Mouse (Mus musculus): ENCODE data around the gene Lum. TPM values are rescaled to one million over a fixed set of nuclear protein-coding genes. Genes with fewer than 3 reads are reported as not detected.

Lum gene
- polyA plus RNA-seq, 1 experiment from 2014 or later, result 27.7 TPM

DNA sequence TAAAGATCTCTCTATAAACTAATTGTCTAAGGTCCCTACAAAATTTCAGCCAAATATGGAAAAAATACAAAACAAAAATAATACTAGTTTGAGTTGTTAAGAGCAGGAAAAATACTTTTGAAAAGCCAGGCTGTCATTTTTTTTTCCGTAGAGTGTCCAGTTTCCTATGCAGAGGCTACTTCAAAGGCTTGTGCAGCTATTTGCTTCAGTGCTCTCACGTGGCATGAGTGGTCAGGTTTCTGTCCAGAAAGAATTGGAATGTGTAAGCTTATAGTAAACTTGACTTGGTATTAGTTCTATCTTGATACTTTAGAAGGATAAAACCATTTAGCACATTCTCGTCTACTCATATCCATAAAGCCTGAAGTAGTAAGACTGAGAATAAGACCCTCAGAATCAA is 26.8 kb downstream of the Lum start:
- no peak for ATAC-seq (ENCODE audit: low FRiP score)
- Histone ChIP-seq H3K4me2 (no peak overlapping the region), H3K36me3 (no peaks in the 10 kb centered on the region), H3K9ac (replicated peaks) (no peak overlapping the region), H3K4me1 (no peaks in the 10 kb centered on the region), H3K4me3 (replicated peaks) (no peak overlapping the region), H3K9me3 (replicated peaks) (no peaks in the 10 kb centered on the region), H3K27me3 (replicated peaks) (no peaks in the 10 kb centered on the region), H3K27ac (replicated peaks) (no peak overlapping the region)
- WGBS, result 82% methylated on average over 3 of the region's 3 CpGs

DNA sequence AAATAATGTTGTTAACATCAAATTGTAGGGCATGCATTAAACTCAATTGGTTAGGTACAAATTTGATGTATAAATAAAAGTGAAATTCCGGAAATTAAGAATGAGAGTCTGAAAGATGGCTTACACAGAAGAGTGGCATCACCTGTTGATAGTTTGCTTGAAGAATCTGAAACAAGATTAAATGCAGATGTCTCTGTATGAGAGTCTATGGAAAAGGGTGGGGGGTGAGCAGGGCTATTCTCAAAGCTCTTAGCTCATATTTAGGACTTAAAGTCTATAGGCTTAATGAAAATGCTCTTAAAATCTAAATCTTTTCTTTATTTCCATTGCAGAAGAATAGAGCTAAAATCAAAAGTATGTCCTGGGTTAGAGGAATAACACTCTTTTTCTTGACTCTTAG is 30.8 kb downstream of the Lum start:
- Histone ChIP-seq H3K9me3 (replicated peaks) (no peaks in the 10 kb centered on the region), H3K4me2 (no peak overlapping the region), H3K36me3 (no peaks in the 10 kb centered on the region), H3K9ac (replicated peaks) (no peak overlapping the region), H3K27me3 (replicated peaks) (no peaks in the 10 kb centered on the region), H3K27ac (replicated peaks) (no peak overlapping the region), H3K4me3 (replicated peaks) (no peak overlapping the region), H3K4me1 (no peaks in the 10 kb centered on the region)
- no peak for ATAC-seq (ENCODE audit: low FRiP score)
- WGBS, result 90% methylated on average over 1 of the region's 1 CpGs

DNA sequence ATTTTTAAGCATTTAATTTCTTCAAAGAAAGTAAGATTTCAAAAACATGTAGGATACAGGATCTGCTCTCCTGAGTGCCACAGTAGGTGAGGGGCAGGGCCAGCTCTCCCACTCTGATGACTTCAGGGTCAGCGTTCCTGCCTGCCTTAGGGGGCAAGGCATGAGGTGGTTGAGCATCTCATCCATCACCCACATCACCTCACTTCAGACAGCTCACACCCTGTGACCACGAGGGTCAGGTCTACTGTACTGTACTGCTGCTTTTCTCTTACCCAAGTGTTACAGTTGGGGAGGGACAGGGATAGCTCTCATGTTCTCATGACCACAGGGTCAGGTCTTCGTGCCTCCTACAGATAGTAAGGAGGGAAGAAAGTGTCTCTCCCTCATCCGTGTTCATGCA is 36.8 kb downstream of the Lum start:
- H3K9me3 ChIP-seq (replicated peaks), result no peaks in the 10 kb centered on the region
- no peak overlapping the region for H3K27ac ChIP-seq (replicated peaks)
- H3K36me3 ChIP-seq, result no peaks in the 10 kb centered on the region
- H3K27me3 ChIP-seq (replicated peaks), result no peaks in the 10 kb centered on the region
- WGBS, result 82% methylated on average over 4 of the region's 4 CpGs
- no peak overlapping the region for H3K4me2 ChIP-seq
- ATAC-seq (ENCODE audit: low FRiP score), result no peak
- H3K4me1 ChIP-seq, result no peaks in the 10 kb centered on the region
- H3K9ac ChIP-seq (replicated peaks), result no peak overlapping the region
- no peak overlapping the region for H3K4me3 ChIP-seq (replicated peaks)

DNA sequence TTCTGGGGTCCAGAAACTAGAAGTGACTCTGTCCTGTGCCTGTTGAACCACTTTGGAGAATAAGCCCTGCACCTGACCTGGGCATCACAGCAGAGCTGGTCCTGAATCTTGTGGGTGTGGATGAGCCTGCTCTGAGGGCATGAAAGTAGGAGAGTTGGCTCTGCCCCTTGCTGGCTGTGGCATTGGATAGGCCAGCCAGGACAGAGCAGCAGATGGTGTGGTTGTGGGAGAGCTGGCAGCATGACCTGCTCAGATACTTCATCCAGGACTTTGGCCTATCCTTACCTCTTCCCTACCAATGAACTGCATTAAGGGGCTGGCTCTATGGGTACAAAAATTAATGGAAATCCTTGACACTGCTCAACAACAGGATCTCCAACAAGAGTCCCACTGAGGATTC is 38.3 kb downstream of the Lum start:
- Histone ChIP-seq H3K4me3 (replicated peaks) (no peak overlapping the region), H3K36me3 (no peaks in the 10 kb centered on the region), H3K27me3 (replicated peaks) (no peaks in the 10 kb centered on the region), H3K4me1 (no peaks in the 10 kb centered on the region), H3K9ac (replicated peaks) (no peak overlapping the region), H3K27ac (replicated peaks) (no peak overlapping the region), H3K9me3 (replicated peaks) (no peaks in the 10 kb centered on the region), H3K4me2 (no peak overlapping the region)
- no peak for ATAC-seq (ENCODE audit: low FRiP score)

DNA sequence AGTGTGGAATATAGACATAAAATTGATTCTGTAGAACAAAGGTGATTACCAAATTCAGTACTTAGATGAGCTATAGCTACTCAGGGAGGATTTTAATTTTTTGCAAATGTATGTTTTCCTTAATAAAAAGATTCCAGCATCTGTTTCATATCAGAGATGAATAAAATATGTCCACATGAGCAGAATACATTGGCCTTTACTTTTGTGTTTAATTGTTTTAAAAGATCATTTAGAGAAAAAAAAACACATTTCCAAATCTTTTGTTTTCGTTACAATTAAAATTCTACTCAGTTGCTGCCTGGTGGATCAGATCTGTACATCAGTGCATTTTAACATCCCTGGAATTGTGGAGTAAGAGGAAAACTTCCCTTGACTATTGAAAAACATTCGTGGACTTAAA is 41.7 kb downstream of the Lum start, which contains the start of gene Kera:
Kera (plus strand) TSS at position 301 of the 400 bp plus-strand sequence.
- ATAC-seq (ENCODE audit: low FRiP score), result no peak
- no peaks in the 10 kb centered on the region for H3K36me3 ChIP-seq
- no peak within 1 kb of the TSS for H3K4me2 ChIP-seq
- no peaks in the 10 kb centered on the region for H3K9me3 ChIP-seq (replicated peaks)
- no peak within 1 kb of the TSS for H3K4me3 ChIP-seq (replicated peaks)
- 85% methylated on average over 2 of the region's 2 CpGs for WGBS
- H3K27me3 ChIP-seq (replicated peaks), result no peaks in the 10 kb centered on the region
- H3K27ac ChIP-seq (replicated peaks), result no peak within 1 kb of the TSS
- no peak within 1 kb of the TSS for H3K9ac ChIP-seq (replicated peaks)
- H3K4me1 ChIP-seq, result no peaks in the 10 kb centered on the region

Other genes starting within 250 kb of the Lum start
- gene Dcn, start 85.5 kb upstream of the Lum start, polyA plus RNA-seq (2015; fragmentation: Nextera tagmentation; extraction: Ambion mirVana), result 129 and 153 TPM in 2 replicates
- 0.13 and 0.28 TPM in 2 replicates for gene Kera, start 41.8 kb downstream of the Lum start, polyA plus RNA-seq (2015; fragmentation: Nextera tagmentation; extraction: Ambion mirVana)
- gene Epyc, start 78.9 kb downstream of the Lum start, polyA plus RNA-seq (2015; fragmentation: Nextera tagmentation; extraction: Ambion mirVana), result 1.5 and 5.4 TPM in 2 replicates
- not detected in 2 replicates for gene Ccer1, start 127.9 kb downstream of the Lum start, polyA plus RNA-seq (2015; fragmentation: Nextera tagmentation; extraction: Ambion mirVana)
- gene C030005K15Rik, start 161.6 kb downstream of the Lum start, polyA plus RNA-seq (2015; fragmentation: Nextera tagmentation; extraction: Ambion mirVana), result not detected in 2 replicates